8 mouse cellular contexts compared by ENCODE assay signal in the genomic region with DNA sequence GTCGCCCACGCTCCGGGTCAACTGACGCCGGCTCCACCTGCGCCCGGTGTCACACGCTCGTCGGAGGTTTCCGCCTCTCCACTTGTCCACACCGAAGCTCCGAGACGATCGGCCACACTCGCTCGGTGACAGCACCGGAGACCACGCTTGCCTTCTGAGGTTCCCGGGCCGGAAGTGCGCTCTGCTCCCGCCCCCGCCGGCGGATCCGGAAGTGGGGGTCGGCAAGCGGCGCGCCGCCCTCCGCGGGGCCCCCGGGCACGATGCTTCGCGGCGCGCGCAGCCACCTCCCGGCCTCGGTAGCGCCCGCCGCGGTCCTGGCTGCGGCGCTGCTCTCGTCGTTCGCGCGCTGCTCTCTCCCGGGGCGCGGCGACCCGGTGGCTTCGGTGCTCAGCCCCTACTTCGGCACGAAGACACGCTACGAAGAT. TPM values are rescaled to one million over a fixed set of nuclear protein-coding genes. Genes with fewer than 3 reads are reported as not detected.
DNase-seq lines count a peak whose midpoint lies in the region; ATAC-seq and TF ChIP-seq lines count a peak whose summit lies in the region.

A gene (plus strand): TSS at position 89 of the 425 bp plus-strand sequence.

- TF ChIP-seq CTCF in G1E (IDR thresholded peaks at IDR 0.05; ENCODE audit: low read depth, low read length) = no peak
- no peak for TF ChIP-seq CTCF in layer of hippocampus, adult 2 months (conservative IDR thresholded peaks at IDR 0.05)

- peak; percentile 75 for DNase-seq in G1E (ENCODE audit: low spot score)
- peak; percentile 81 for DNase-seq in cerebellum, adult 11-12 months
- DNase-seq in heart, postnatal 25 days (ENCODE audit: low spot score) = peak; percentile 68
- DNase-seq in layer of hippocampus, adult 2 months (ENCODE audit: low spot score in 2 of 2) = peak; percentile 79 to 91
- DNase-seq in ovary, adult 18-20 months (ENCODE audit: low spot score) = peak; percentile 69
- peak; percentile 93 for DNase-seq in thymus, postnatal 0 days (ENCODE audit: low spot score)

- H3K27ac ChIP-seq in forebrain, embryonic 16.5 days (ENCODE audit: low read length) = peak within 1 kb of the TSS; percentile 81
- H3K27ac ChIP-seq in layer of hippocampus, adult 2 months = peak within 1 kb of the TSS; percentile 93
- H3K27ac ChIP-seq in lung, embryonic 15.5 days = peak within 1 kb of the TSS; percentile 88

- no peaks in the 10 kb centered on the region for H3K9me3 ChIP-seq in G1E (replicated peaks)
- H3K9me3 ChIP-seq in forebrain, embryonic 16.5 days (ENCODE audit: control insufficient read depth, low read length) = no peaks in the 10 kb centered on the region
- no peaks in the 10 kb centered on the region for H3K9me3 ChIP-seq in lung, embryonic 15.5 days

- peaks cover 12% of the 10 kb centered on the region for H3K36me3 ChIP-seq in G1E (replicated peaks)
- H3K36me3 ChIP-seq in forebrain, embryonic 16.5 days (ENCODE audit: control insufficient read depth, insufficient read depth) = no peaks in the 10 kb centered on the region
- H3K36me3 ChIP-seq in lung, embryonic 15.5 days = no peaks in the 10 kb centered on the region

- peaks cover 34% of the 10 kb centered on the region for H3K4me1 ChIP-seq in G1E (ENCODE audit: insufficient read depth, low read depth, low read length)
- H3K4me1 ChIP-seq in forebrain, embryonic 16.5 days (replicated peaks; ENCODE audit: control insufficient read depth, insufficient read depth, low read length) = peaks cover 27% of the 10 kb centered on the region
- H3K4me1 ChIP-seq in lung, embryonic 15.5 days = peaks cover 18% of the 10 kb centered on the region

- intact Hi-C loops in heart, postnatal 25 days (cut with DNase I) = loop anchor here (5.0 kb wide), 2 partner anchors 453 to 513 kb away; no protein-coding TSS in a partner anchor

- WGBS in forebrain, embryonic 16.5 days = under 1% methylated on average over 63 of the region's 64 CpGs
- under 1% methylated on average over 61 of the region's 64 CpGs for WGBS in lung, embryonic 15.5 days

- no peaks in the 10 kb centered on the region for H3K27me3 ChIP-seq in G1E (ENCODE audit: insufficient read depth, low read length)
- H3K27me3 ChIP-seq in forebrain, embryonic 16.5 days (replicated peaks; ENCODE audit: control insufficient read depth, insufficient read depth, low read length) = no peaks in the 10 kb centered on the region
- no peaks in the 10 kb centered on the region for H3K27me3 ChIP-seq in lung, embryonic 15.5 days

- peak within 1 kb of the TSS; percentile 87 for H3K4me3 ChIP-seq in G1E (ENCODE audit: low read depth, low read length)
- peak within 1 kb of the TSS; percentile 91 for H3K4me3 ChIP-seq in forebrain, embryonic 16.5 days (replicated peaks; ENCODE audit: low read length)
- peak within 1 kb of the TSS; percentile 97 for H3K4me3 ChIP-seq in layer of hippocampus, adult 2 months
- peak within 1 kb of the TSS; percentile 79 for H3K4me3 ChIP-seq in lung, embryonic 15.5 days

- H3K4me2 ChIP-seq in forebrain, embryonic 16.5 days (ENCODE audit: low read length) = peak within 1 kb of the TSS; percentile 93
- H3K4me2 ChIP-seq in lung, embryonic 15.5 days = peak within 1 kb of the TSS; percentile 78

- peak within 1 kb of the TSS; percentile 86 for H3K9ac ChIP-seq in forebrain, embryonic 16.5 days (replicated peaks; ENCODE audit: low read depth, low read length)
- H3K9ac ChIP-seq in lung, embryonic 15.5 days = peak within 1 kb of the TSS; percentile 78

- ATAC-seq in G1E (ENCODE audit: extremely low read depth, insufficient number of reproducible peaks, low FRiP score, poor library complexity, severe bottlenecking) = peak; percentile 50; the same call in 1 of the 2 replicates
- ATAC-seq in forebrain, embryonic 16.5 days = peak; percentile 96
- peak; percentile 92 for ATAC-seq in lung, embryonic 15.5 days (ENCODE audit: borderline replicate concordance, extremely low read depth, low FRiP score, low TSS enrichment)

RNA-seq across cellular contexts. Expression of the gene that starts here (rescaled TPM):
- 62.6 and 63.2 TPM in 2 replicates for total RNA-seq in G1E (2014; fragmentation: Nextera tagmentation)
- 68.8 and 73.1 TPM in 2 replicates for total RNA-seq in G1E (2017)
- 197 and 273 TPM in 2 replicates for polyA plus RNA-seq in G1E (2012)
- 49.5 TPM in 2 replicates for polyA plus RNA-seq in forebrain, embryonic 16.5 days (2015; fragmentation: Nextera tagmentation; extraction: Ambion mirVana)
- 10 to 100 TPM; 14.8 to 15.5 TPM for total RNA-seq in heart, postnatal 25 days (2021)
- 10 to 100 TPM; 58.2 to 64.3 TPM for total RNA-seq in layer of hippocampus, adult 2 months (2021)
- 60.1 and 62.9 TPM in 2 replicates for polyA plus RNA-seq in lung, embryonic 15.5 days (2015; fragmentation: Nextera tagmentation; extraction: Ambion mirVana)
- 62.0 and 66.4 TPM in 2 replicates for polyA plus RNA-seq in thymus, postnatal 0 days (2015; fragmentation: Nextera tagmentation; extraction: Ambion mirVana)

Comparison
In these comparisons a context has a peak if more than half of its experiments do, and no peak if none do; other contexts are left out.
1. Peak in every context shown above with its lines: DNase-seq, ATAC-seq, H3K4me3 ChIP-seq and H3K27ac ChIP-seq.